22 mouse cellular contexts compared by ENCODE assay signal in genomic region chr2:179655506-179655905, GRCm38 (mm10).
"Had no signal": no experiment of that assay in that cellular context is flagged by ENCODE, and none has a peak within 500 bp of the region (broad histone marks: within the 10 kb centered on the region; RNA-seq: fewer than 3 reads in every experiment).

No protein-coding gene starts in this region.

- H3K4me1 ChIP-seq: liver, embryonic 15.5 days; lung, embryonic 15.5 days had no signal

- DNase-seq: liver, postnatal 0 days; lung, adult 2 months; lung, postnatal 14 days; lung, postnatal 36 days; midbrain, embryonic 14.5 days; retina, postnatal 1 day; right cerebral cortex, adult 18-20 months; right cerebral cortex, postnatal 25 days; right cerebral cortex, postnatal 4 days; spleen, adult 18-20 months; thymus, adult 18-20 months; thymus, postnatal 14 days; thymus, postnatal 36 days had no signal

- ATAC-seq: liver, postnatal 0 days; lung, postnatal 0 days; midbrain, embryonic 16.5 days had no signal

- H3K36me3 ChIP-seq: liver, embryonic 15.5 days; lung, embryonic 15.5 days; neural tube, embryonic 13.5 days; neural tube, embryonic 15.5 days had no signal

- H3K4me3 ChIP-seq: liver, embryonic 15.5 days; lung, embryonic 15.5 days; megakaryocyte, embryonic 14.5 days; myocyte; neural tube, embryonic 13.5 days; neural tube, embryonic 15.5 days had no signal

- H3K27me3 ChIP-seq: liver, embryonic 15.5 days; lung, embryonic 15.5 days; megakaryocyte, embryonic 14.5 days had no signal

- H3K9ac ChIP-seq: liver, embryonic 15.5 days; liver, postnatal 0 days; lung, embryonic 15.5 days; neural tube, embryonic 13.5 days; neural tube, embryonic 15.5 days had no signal

- H3K4me2 ChIP-seq: liver, embryonic 15.5 days; lung, embryonic 15.5 days; midbrain, embryonic 11.5 days; neural tube, embryonic 13.5 days; neural tube, embryonic 15.5 days had no signal

- H3K9me3 ChIP-seq: liver, embryonic 15.5 days; lung, embryonic 15.5 days; neural tube, embryonic 13.5 days; neural tube, embryonic 15.5 days had no signal

- H3K27ac ChIP-seq: liver, embryonic 15.5 days; lung, embryonic 15.5 days; neural tube, embryonic 13.5 days; neural tube, embryonic 15.5 days had no signal
